Mouse (Mus musculus) lung, postnatal 25 days (tissue): ENCODE measurements around the gene Astn2.

Experiments
- DNase-seq: peaks from one replicate; pipeline ENCODE4 v3.0.0; 2022; ENCODE audit warnings: low spot score

Gene Astn2

GRCm38 (mm10) chr4:65839550-65840000 lies 564.8 kb downstream of the Astn2 start:
- no peak for DNase-seq

GRCm38 (mm10) chr4:65838781-65839180 lies 565.6 kb downstream of the Astn2 start:
- DNase-seq = no peak

- DNase-seq = no peak
These were observed 571.4 kb downstream of the Astn2 start for GRCm38 (mm10) chr4:65832971-65833370.

GRCm38 (mm10) chr4:65831872-65832271 lies 572.5 kb downstream of the Astn2 start:
- no peak for DNase-seq

GRCm38 (mm10) chr4:65830495-65830894 lies 573.9 kb downstream of the Astn2 start:
- no peak for DNase-seq

GRCm38 (mm10) chr4:65821070-65821469 lies 583.3 kb downstream of the Astn2 start:
- DNase-seq = no peak

- no peak for DNase-seq
These were observed 584.2 kb downstream of the Astn2 start for GRCm38 (mm10) chr4:65820236-65820635.

- DNase-seq = no peak
These were observed 584.6 kb downstream of the Astn2 start for GRCm38 (mm10) chr4:65819835-65820234.

GRCm38 (mm10) chr4:65814176-65814535 lies 590.3 kb downstream of the Astn2 start:
- no peak for DNase-seq

GRCm38 (mm10) chr4:65813500-65814175 lies 590.8 kb downstream of the Astn2 start:
- DNase-seq = no peak

GRCm38 (mm10) chr4:65807341-65807740 lies 597.1 kb downstream of the Astn2 start:
- DNase-seq = no peak

GRCm38 (mm10) chr4:65801204-65801603 lies 603.2 kb downstream of the Astn2 start:
- DNase-seq = no peak

GRCm38 (mm10) chr4:65791051-65791450 lies 613.4 kb downstream of the Astn2 start:
- no peak for DNase-seq

- no peak for DNase-seq
These were observed 630.9 kb downstream of the Astn2 start for GRCm38 (mm10) chr4:65773368-65774010.

- DNase-seq = no peak
These were observed 633.5 kb downstream of the Astn2 start for GRCm38 (mm10) chr4:65770952-65771351.

- no peak for DNase-seq
These were observed 636.5 kb downstream of the Astn2 start for GRCm38 (mm10) chr4:65767919-65768318.

- no peak for DNase-seq
These were observed 637.0 kb downstream of the Astn2 start for GRCm38 (mm10) chr4:65767431-65767830.

GRCm38 (mm10) chr4:65765312-65765711 lies 639.1 kb downstream of the Astn2 start:
- no peak for DNase-seq

GRCm38 (mm10) chr4:65764275-65764674 lies 640.1 kb downstream of the Astn2 start:
- DNase-seq = no peak

GRCm38 (mm10) chr4:65763823-65764222 lies 640.6 kb downstream of the Astn2 start:
- DNase-seq = no peak

- no peak for DNase-seq
These were observed 642.3 kb downstream of the Astn2 start for GRCm38 (mm10) chr4:65762116-65762515.

- DNase-seq = no peak
These were observed 642.8 kb downstream of the Astn2 start for GRCm38 (mm10) chr4:65761658-65762057.

GRCm38 (mm10) chr4:65758875-65759201 lies 645.6 kb downstream of the Astn2 start:
- no peak for DNase-seq
